Mouse (Mus musculus) layer of hippocampus, adult 8-10 months (tissue): ENCODE results near the gene Olfr1298. TPM values are rescaled to one million over a fixed set of nuclear protein-coding genes. Genes with fewer than 3 reads are reported as not detected.

ENCODE experiments used
- DNase-seq, 2 experiments: peaks; one replicate each; pipeline ENCODE4 v3.0.0; 2022; ENCODE audit warnings: low spot score in 2 of 2
- total RNA-seq, 4 experiments: library from RNA; stranded (reverse); gene quantifications; 2 replicates each; pipeline ENCODE4 v1.2.4; 2022

Olfr1298 gene
- not detected for total RNA-seq

- no peak for DNase-seq
These were observed at the start of gene Olfr1298 for GRCm38 (mm10) chr2:111649101-111649500. TSS of gene Olfr1298 (minus strand) at chr2:111649201.

- DNase-seq: no peak
These were observed 12.1 kb upstream of the Olfr1298 start, which contains the start of gene Olfr1299 for GRCm38 (mm10) chr2:111661119-111661518. TSS of gene Olfr1299 (plus strand) at chr2:111661419.

- no peak for DNase-seq
These were observed 22.6 kb downstream of the Olfr1298 start, which contains the start of gene Olfr1297 for GRCm38 (mm10) chr2:111626397-111626796. TSS of gene Olfr1297 (minus strand) at chr2:111626497.

Other genes with a start within 250 kb of the Olfr1298 start
- gene Olfr1286, start 226.1 kb downstream of the Olfr1298 start, total RNA-seq: not detected
- not detected for gene Olfr1287, start 200.1 kb downstream of the Olfr1298 start, total RNA-seq
- not detected for gene Olfr1288, start 175.1 kb downstream of the Olfr1298 start, total RNA-seq
- not detected for gene Olfr1289, start 168.4 kb downstream of the Olfr1298 start, total RNA-seq
- not detected for gene Olfr1290, start 155.4 kb downstream of the Olfr1298 start, total RNA-seq
- gene Olfr1291-ps1, start 152.0 kb downstream of the Olfr1298 start, total RNA-seq: not detected
- gene Olfr1293-ps, start 124.0 kb downstream of the Olfr1298 start, total RNA-seq: not detected
- gene Olfr1294, start 108.9 kb downstream of the Olfr1298 start, total RNA-seq: not detected
- gene Olfr1295, start 79.5 kb downstream of the Olfr1298 start, total RNA-seq: not detected
- not detected for gene Olfr1297, start 22.7 kb downstream of the Olfr1298 start, total RNA-seq
- not detected for gene Olfr1299, start 12.2 kb upstream of the Olfr1298 start, total RNA-seq
- gene Olfr1301, start 101.8 kb upstream of the Olfr1298 start, total RNA-seq: not detected
- not detected for gene Olfr1302, start 128.2 kb upstream of the Olfr1298 start, total RNA-seq
- gene Olfr1303, start 171.1 kb upstream of the Olfr1298 start, total RNA-seq: not detected
- not detected for gene Olfr1305, start 227.9 kb upstream of the Olfr1298 start, total RNA-seq